Mouse (Mus musculus): ENCODE results near the gene Aplp1. TPM values are rescaled to one million over a fixed set of nuclear protein-coding genes. Genes with fewer than 3 reads are reported as not detected.
"Not testable (repeated sequence)": the region's sequence is repeated elsewhere in the genome, so short reads cannot be mapped to it uniquely, and the experiment has no call there.

Gene Aplp1
- 44.3 and 50.4 TPM in 2 replicates for polyA plus RNA-seq (2016; fragmentation: Nextera tagmentation; extraction: Ambion mirVana)

GRCm38 (mm10) chr7:30444971-30445751 is at the start of gene Aplp1:
Gene Aplp1 (minus strand): TSS chr7:30445535.
- Histone ChIP-seq H3K4me1 (peaks cover 19% of the 10 kb centered on the region), H3K4me3 (peak within 1 kb of the TSS; percentile 79), H3K27me3 (ENCODE audit: insufficient read depth, poor library complexity, severe bottlenecking) (peaks cover 80% of the 10 kb centered on the region), H3K36me3 (no peaks in the 10 kb centered on the region), H3K27ac (peak within 1 kb of the TSS; percentile 83), H3K9me3 (peaks cover 3% of the 10 kb centered on the region; the same call in 1 of the 2 replicates)
- DNase-seq (ENCODE audit: low spot score): no peak
- under 1% methylated on average over 61 of the region's 72 CpGs for WGBS

GRCm38 (mm10) chr7:30493401-30493931 is 48.1 kb upstream of the Aplp1 start, which contains the start of gene Prodh2:
Gene Prodh2 (plus strand): TSS chr7:30493622.
- Histone ChIP-seq H3K4me1 (no peaks in the 10 kb centered on the region), H3K4me3 (no peak within 1 kb of the TSS), H3K27ac (no peak within 1 kb of the TSS), H3K36me3 (no peaks in the 10 kb centered on the region), H3K9me3 (no peaks in the 10 kb centered on the region), H3K27me3 (ENCODE audit: insufficient read depth, poor library complexity, severe bottlenecking) (peaks cover 29% of the 10 kb centered on the region; the same call in 1 of the 2 replicates)
- 54% methylated on average over 11 of the region's 11 CpGs for WGBS
- DNase-seq (ENCODE audit: low spot score): no peak

GRCm38 (mm10) chr7:30492765-30493164 is 47.4 kb upstream of the Aplp1 start:
- Histone ChIP-seq H3K4me1 (no peaks in the 10 kb centered on the region), H3K4me3 (no peak overlapping the region), H3K27ac (no peak overlapping the region), H3K27me3 (ENCODE audit: insufficient read depth, poor library complexity, severe bottlenecking) (peaks cover 29% of the 10 kb centered on the region; the same call in 1 of the 2 replicates), H3K9me3 (no peaks in the 10 kb centered on the region), H3K36me3 (no peaks in the 10 kb centered on the region)
- no peak for DNase-seq (ENCODE audit: low spot score)
- WGBS: 19% methylated on average over 4 of the region's 4 CpGs

- 15% methylated on average over 6 of the region's 6 CpGs for WGBS
- Histone ChIP-seq H3K27ac (no peak overlapping the region), H3K4me1 (no peaks in the 10 kb centered on the region), H3K4me3 (no peak overlapping the region), H3K9me3 (no peaks in the 10 kb centered on the region), H3K27me3 (ENCODE audit: insufficient read depth, poor library complexity, severe bottlenecking) (peaks cover 29% of the 10 kb centered on the region; the same call in 1 of the 2 replicates), H3K36me3 (no peaks in the 10 kb centered on the region)
- no peak for DNase-seq (ENCODE audit: low spot score)
Observed at GRCm38 (mm10) chr7:30490957-30491307, 45.6 kb upstream of the Aplp1 start.

- Histone ChIP-seq H3K27me3 (ENCODE audit: insufficient read depth, poor library complexity, severe bottlenecking) (peaks cover 29% of the 10 kb centered on the region; the same call in 1 of the 2 replicates), H3K9me3 (no peaks in the 10 kb centered on the region), H3K4me1 (no peaks in the 10 kb centered on the region), H3K27ac (no peak overlapping the region), H3K36me3 (no peaks in the 10 kb centered on the region), H3K4me3 (no peak overlapping the region)
- WGBS: 28% methylated on average over 16 of the region's 16 CpGs
- DNase-seq (ENCODE audit: low spot score): no peak
Observed at GRCm38 (mm10) chr7:30490251-30490956, 45.1 kb upstream of the Aplp1 start.

GRCm38 (mm10) chr7:30484250-30484649 is 38.9 kb upstream of the Aplp1 start:
- peaks cover 4% of the 10 kb centered on the region for H3K4me1 ChIP-seq
- H3K27ac ChIP-seq: no peak overlapping the region
- no peak overlapping the region for H3K4me3 ChIP-seq
- peaks cover 27% of the 10 kb centered on the region for H3K27me3 ChIP-seq (ENCODE audit: insufficient read depth, poor library complexity, severe bottlenecking)
- H3K9me3 ChIP-seq: no peaks in the 10 kb centered on the region
- WGBS: 13% methylated on average over 8 of the region's 8 CpGs
- DNase-seq (ENCODE audit: low spot score): peak; percentile 87
- H3K36me3 ChIP-seq: no peaks in the 10 kb centered on the region

GRCm38 (mm10) chr7:30477415-30478381 is 32.4 kb upstream of the Aplp1 start:
- no peaks in the 10 kb centered on the region for H3K9me3 ChIP-seq
- peaks cover 24% of the 10 kb centered on the region for H3K27me3 ChIP-seq (ENCODE audit: insufficient read depth, poor library complexity, severe bottlenecking)
- H3K27ac ChIP-seq: no peak overlapping the region; the same call in 1 of the 2 replicates
- H3K36me3 ChIP-seq: no peaks in the 10 kb centered on the region
- no peak for DNase-seq (ENCODE audit: low spot score)
- WGBS: 13% methylated on average over 27 of the region's 32 CpGs
- peak overlapping the region; percentile 45 for H3K4me3 ChIP-seq
- peaks cover 10% of the 10 kb centered on the region for H3K4me1 ChIP-seq

- H3K4me1 ChIP-seq; H3K4me3 ChIP-seq; H3K36me3 ChIP-seq; H3K9me3 ChIP-seq; DNase-seq (ENCODE audit: low spot score); H3K27ac ChIP-seq: not testable (repeated sequence)
- 82% methylated on average over 7 of the region's 7 CpGs for WGBS
- peaks cover 11% of the 10 kb centered on the region; the same call in 1 of the 2 replicates for H3K27me3 ChIP-seq (ENCODE audit: insufficient read depth, poor library complexity, severe bottlenecking)
Observed at GRCm38 (mm10) chr7:30476136-30476535, 30.8 kb upstream of the Aplp1 start.

- 68% methylated on average over 4 of the region's 4 CpGs for WGBS
- no peak overlapping the region for H3K27ac ChIP-seq
- peaks cover 6% of the 10 kb centered on the region; the same call in 1 of the 2 replicates for H3K4me1 ChIP-seq
- no peaks in the 10 kb centered on the region for H3K36me3 ChIP-seq
- H3K9me3 ChIP-seq: no peaks in the 10 kb centered on the region
- H3K4me3 ChIP-seq: no peak overlapping the region
- H3K27me3 ChIP-seq (ENCODE audit: insufficient read depth, poor library complexity, severe bottlenecking): peaks cover 7% of the 10 kb centered on the region; the same call in 1 of the 2 replicates
- DNase-seq (ENCODE audit: low spot score): no peak
Observed at GRCm38 (mm10) chr7:30474999-30475398, 29.7 kb upstream of the Aplp1 start.

- Histone ChIP-seq H3K4me1 (peaks cover 5% of the 10 kb centered on the region; the same call in 1 of the 2 replicates), H3K36me3 (no peaks in the 10 kb centered on the region), H3K4me3 (no peak overlapping the region), H3K27ac (no peak overlapping the region), H3K9me3 (no peaks in the 10 kb centered on the region), H3K27me3 (ENCODE audit: insufficient read depth, poor library complexity, severe bottlenecking) (peaks cover 18% of the 10 kb centered on the region)
- 45% methylated on average over 5 of the region's 5 CpGs for WGBS
- no peak for DNase-seq (ENCODE audit: low spot score)
Observed at GRCm38 (mm10) chr7:30472411-30472810, 27.1 kb upstream of the Aplp1 start.

GRCm38 (mm10) chr7:30464816-30465300 is 19.5 kb upstream of the Aplp1 start:
- H3K4me1 ChIP-seq: peaks cover 15% of the 10 kb centered on the region
- WGBS: 10% methylated on average over 6 of the region's 6 CpGs
- no peaks in the 10 kb centered on the region for H3K36me3 ChIP-seq
- H3K9me3 ChIP-seq: no peaks in the 10 kb centered on the region
- no peak overlapping the region for H3K27ac ChIP-seq
- H3K4me3 ChIP-seq: no peak overlapping the region
- peaks cover 90% of the 10 kb centered on the region for H3K27me3 ChIP-seq (ENCODE audit: insufficient read depth, poor library complexity, severe bottlenecking)
- no peak for DNase-seq (ENCODE audit: low spot score)

- peaks cover 97% of the 10 kb centered on the region for H3K27me3 ChIP-seq (ENCODE audit: insufficient read depth, poor library complexity, severe bottlenecking)
- H3K9me3 ChIP-seq: no peaks in the 10 kb centered on the region
- no peaks in the 10 kb centered on the region for H3K36me3 ChIP-seq
- peaks cover 15% of the 10 kb centered on the region for H3K4me1 ChIP-seq
- H3K27ac ChIP-seq: no peak overlapping the region
- H3K4me3 ChIP-seq: no peak overlapping the region
- no peak for DNase-seq (ENCODE audit: low spot score)
- WGBS: 23% methylated on average over 4 of the region's 4 CpGs
Observed at GRCm38 (mm10) chr7:30463996-30464395, 18.7 kb upstream of the Aplp1 start.

Measured in heart, embryonic 10.5 days (tissue).